Mouse (Mus musculus): Measurements from ENCODE around the gene Pde4c.
A peak's percentile ranks its signal among the peaks of the same experiment; 100 is the strongest.

Pde4c gene

GRCm38 (mm10) chr8:70723486-70724210 lies at the start of gene Pde4c:
Gene Pde4c, plus strand, starts transcription at chr8:70723720.
- peak; percentile 3 to 5 for DNase-seq

- DNase-seq, result no peak
Measured at GRCm38 (mm10) chr8:70674109-70674508, 49.4 kb upstream of the Pde4c start.

GRCm38 (mm10) chr8:70674716-70675115 lies 48.8 kb upstream of the Pde4c start:
- DNase-seq, result no peak

GRCm38 (mm10) chr8:70675336-70675735 lies 48.2 kb upstream of the Pde4c start:
- no peak for DNase-seq

- no peak for DNase-seq
Measured at GRCm38 (mm10) chr8:70677451-70678080, 46.0 kb upstream of the Pde4c start.

GRCm38 (mm10) chr8:70678679-70679078 lies 44.8 kb upstream of the Pde4c start:
- no peak for DNase-seq

GRCm38 (mm10) chr8:70679404-70679803 lies 44.1 kb upstream of the Pde4c start:
- DNase-seq, result no peak

- no peak for DNase-seq
Measured at GRCm38 (mm10) chr8:70680039-70680438, 43.5 kb upstream of the Pde4c start.

GRCm38 (mm10) chr8:70681410-70681809 lies 42.1 kb upstream of the Pde4c start:
- DNase-seq, result no peak

GRCm38 (mm10) chr8:70682193-70682592 lies 41.3 kb upstream of the Pde4c start:
- no peak for DNase-seq

- no peak for DNase-seq
Measured at GRCm38 (mm10) chr8:70682692-70683091, 40.8 kb upstream of the Pde4c start.

- DNase-seq, result no peak
Measured at GRCm38 (mm10) chr8:70684291-70684690, 39.2 kb upstream of the Pde4c start.

- peak; percentile 84 for DNase-seq
Measured at GRCm38 (mm10) chr8:70687576-70687975, 35.9 kb upstream of the Pde4c start.

GRCm38 (mm10) chr8:70688136-70688535 lies 35.4 kb upstream of the Pde4c start:
- DNase-seq, result no peak

GRCm38 (mm10) chr8:70689892-70690390 lies 33.6 kb upstream of the Pde4c start:
- DNase-seq, result peak in 1 of 2 experiments; percentile 43

- DNase-seq, result no peak
Measured at GRCm38 (mm10) chr8:70691230-70691629, 32.3 kb upstream of the Pde4c start.

GRCm38 (mm10) chr8:70691727-70692231 lies 31.7 kb upstream of the Pde4c start:
- peak in 1 of 2 experiments; percentile 42 for DNase-seq

- DNase-seq, result no peak
Measured at GRCm38 (mm10) chr8:70693636-70694035, 29.9 kb upstream of the Pde4c start.

GRCm38 (mm10) chr8:70695318-70696018 lies 28.1 kb upstream of the Pde4c start:
- peak; percentile 71 to 74 for DNase-seq

GRCm38 (mm10) chr8:70696019-70696885 lies 27.3 kb upstream of the Pde4c start:
- peak; percentile 92 for DNase-seq

- DNase-seq, result no peak
Measured at GRCm38 (mm10) chr8:70696946-70697345, 26.6 kb upstream of the Pde4c start.
